In the genomic region with DNA sequence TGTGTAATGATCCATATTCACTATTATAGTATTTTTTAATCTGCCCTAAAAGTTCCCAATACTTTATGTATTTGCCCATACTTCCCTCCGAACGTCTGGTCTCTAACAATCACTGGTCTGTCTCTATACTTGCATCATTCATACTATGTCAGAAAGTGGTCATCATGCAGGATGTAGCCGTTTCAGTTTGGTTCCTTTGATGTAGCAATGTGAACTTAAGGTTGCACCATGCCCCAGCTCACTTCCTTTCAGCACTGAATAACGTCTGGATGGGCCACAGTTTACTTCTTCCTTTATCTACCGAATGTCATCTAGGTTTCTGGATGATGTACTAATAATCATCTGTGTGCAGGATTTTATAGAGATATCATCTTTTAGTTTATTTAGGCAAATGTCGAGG, we compare ENCODE assay signal across 27 mouse cellular contexts.
"Had no signal": no experiment of that assay in that cellular context is flagged by ENCODE, and none has a peak within 500 bp of the region (broad histone marks: within the 10 kb centered on the region; RNA-seq: fewer than 3 reads in every experiment).

No protein-coding gene starts in this region.

- H3K36me3 ChIP-seq: heart, embryonic 13.5 days; heart, embryonic 15.5 days; hindbrain, embryonic 10.5 days; hindbrain, embryonic 12.5 days; intestine, embryonic 15.5 days; kidney, embryonic 15.5 days; limb, embryonic 13.5 days; limb, embryonic 15.5 days; liver, embryonic 13.5 days had no signal

- H3K9ac ChIP-seq: heart, embryonic 13.5 days; heart, embryonic 15.5 days; hindbrain, embryonic 12.5 days; hindbrain, embryonic 14.5 days; intestine, embryonic 15.5 days; kidney, embryonic 15.5 days; limb, embryonic 13.5 days; limb, embryonic 15.5 days; liver, embryonic 13.5 days had no signal

- H3K4me3 ChIP-seq: heart, adult 2 months; heart, embryonic 13.5 days; heart, embryonic 15.5 days; hindbrain, embryonic 10.5 days; hindbrain, embryonic 12.5 days; intestine, embryonic 15.5 days; kidney, embryonic 15.5 days; limb, embryonic 13.5 days; limb, embryonic 15.5 days; liver, embryonic 13.5 days had no signal

- H3K9me3 ChIP-seq: heart, embryonic 13.5 days; heart, embryonic 15.5 days; hindbrain, embryonic 10.5 days; hindbrain, embryonic 12.5 days; intestine, embryonic 15.5 days; kidney, embryonic 15.5 days; limb, embryonic 13.5 days; limb, embryonic 15.5 days; liver, embryonic 13.5 days had no signal

- DNase-seq: gastrocnemius, postnatal 10 days; gastrocnemius, postnatal 25 days; heart, adult 11 months; heart, adult 2 months; heart, postnatal 14 days; heart, postnatal 4 days; kidney, adult 2 months; kidney, adult 9 months; kidney, postnatal 14 days; kidney, postnatal 36 days; layer of hippocampus, adult 9-11 months; layer of hippocampus, postnatal 36 days; left cerebral cortex, postnatal 4 days; liver, embryonic 13.5 days had no signal

- H3K4me1 ChIP-seq: heart, embryonic 13.5 days; heart, embryonic 15.5 days; hindbrain, embryonic 10.5 days; hindbrain, embryonic 12.5 days; intestine, embryonic 15.5 days; kidney, embryonic 15.5 days; limb, embryonic 13.5 days; limb, embryonic 15.5 days; liver, embryonic 13.5 days had no signal

- H3K27me3 ChIP-seq: heart, embryonic 13.5 days; heart, embryonic 15.5 days; hindbrain, embryonic 12.5 days; intestine, embryonic 15.5 days; kidney, embryonic 15.5 days; limb, embryonic 13.5 days; limb, embryonic 15.5 days; liver, embryonic 13.5 days had no signal

- ATAC-seq: hindbrain, embryonic 16.5 days; inflammation-experienced regulatory T-cells, adult 6 months; intestine, embryonic 15.5 days; intestine, postnatal 0 days had no signal

- H3K27ac ChIP-seq: heart, adult 2 months; heart, embryonic 13.5 days; heart, embryonic 15.5 days; hindbrain, embryonic 10.5 days; hindbrain, embryonic 12.5 days; hindbrain, embryonic 14.5 days; intestine, embryonic 15.5 days; kidney, embryonic 15.5 days; kidney, postnatal 0 days; limb, embryonic 13.5 days; limb, embryonic 15.5 days; liver, embryonic 13.5 days had no signal
